Mouse (Mus musculus) C2C12 (cell line): ENCODE results near the gene Sall4.

ENCODE experiments used
- CTCF ChIP-seq: IDR thresholded peaks from one replicate; pipeline ENCODE4 v1.5.1; 2011; ENCODE audit not compliant: control insufficient read depth, insufficient read depth, insufficient read length
- MAX ChIP-seq: IDR thresholded peaks from one replicate; pipeline ENCODE4 v1.6.1; 2011; ENCODE audit warnings: mild to moderate bottlenecking, control low read depth

DNA sequence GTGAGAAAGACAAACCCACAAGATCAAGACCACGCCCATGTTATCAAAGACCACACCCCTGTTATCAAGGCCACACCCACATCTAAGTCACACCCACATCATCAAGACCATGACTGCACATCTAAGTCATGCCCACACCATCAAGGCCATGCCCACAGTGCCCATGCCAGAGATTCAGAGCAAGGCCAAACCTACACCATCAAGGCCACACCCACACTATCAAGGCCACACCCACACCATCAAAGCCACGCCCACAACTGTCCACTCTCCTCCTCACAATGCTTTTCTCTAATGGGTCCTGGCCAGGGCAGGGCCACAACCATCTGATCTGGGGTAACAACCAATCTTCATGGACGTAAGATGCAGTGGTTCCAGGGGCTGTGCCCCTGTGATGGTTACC, 56.8 kb downstream of the Sall4 start:
- no peak for TF ChIP-seq CTCF
- TF ChIP-seq MAX: no peak
